Mouse (Mus musculus) liver, embryonic 14.5 days (tissue): ENCODE data around the gene Efhd2.

Source experiments
- CTCF ChIP-seq: IDR thresholded peaks from 2 replicates; pipeline ENCODE4 v1.5.1; 2016; ENCODE audit warnings: antibody characterized with exemption, low read depth, control low read depth
- EP300 ChIP-seq: IDR thresholded peaks from 2 replicates; pipeline ENCODE4 v1.6.1; 2016; ENCODE audit warnings: antibody characterized with exemption, low read depth

DNA sequence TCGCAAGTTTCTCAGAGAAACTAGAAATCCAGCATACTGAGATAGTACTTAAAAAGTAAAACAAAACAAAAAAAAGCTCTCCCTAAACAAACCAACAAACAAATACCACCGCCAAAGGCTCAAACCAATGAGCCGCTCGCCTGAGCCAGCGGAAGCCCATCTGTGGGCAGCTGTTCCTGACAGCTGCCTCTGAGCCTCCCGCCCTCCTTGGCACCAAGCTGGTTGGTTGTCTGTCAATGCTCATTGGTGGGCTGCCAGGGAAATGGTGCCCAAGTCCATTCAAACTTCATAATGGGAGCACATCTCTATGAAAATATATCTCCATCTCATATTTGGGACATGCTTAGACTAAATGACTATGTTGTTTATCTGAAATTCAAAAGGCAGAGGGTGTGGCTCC is 22.5 kb upstream of the Efhd2 start:
- no peak for TF ChIP-seq CTCF
- no peak for TF ChIP-seq EP300
